Mouse (Mus musculus) forebrain, embryonic 16.5 days (tissue): ENCODE data around the gene Phox2a. TPM values are rescaled to one million over a fixed set of nuclear protein-coding genes. Genes with fewer than 3 reads are reported as not detected.

Source experiments
- ATAC-seq: fragments of 200-750 bp; cut with Nextera tagmentation; 2 replicates; pipeline ENCODE4 v1.8.0; 2017; ENCODE audit warnings: mild to moderate bottlenecking, moderate library complexity
- H3K27ac ChIP-seq: fragments of 300-500 bp; sonication (generic); 2 replicates; pipeline ENCODE4 v1.5.1; 2014; ENCODE audit warnings: low read length, control low read depth
- H3K27me3 ChIP-seq: fragments of 300-500 bp; sonication (generic); replicated peaks from 2 replicates; pipeline ENCODE4 v1.6.1; 2014; ENCODE audit warnings: low read length; ENCODE audit not compliant: control insufficient read depth, insufficient read depth
- H3K36me3 ChIP-seq: fragments of 300-500 bp; sonication (generic); 2 replicates; pipeline ENCODE4 v1.6.1; 2014; ENCODE audit not compliant: control insufficient read depth, insufficient read depth
- H3K4me1 ChIP-seq: fragments of 300-500 bp; sonication (generic); replicated peaks from 2 replicates; pipeline ENCODE4 v1.6.1; 2014; ENCODE audit warnings: low read length; ENCODE audit not compliant: control insufficient read depth, insufficient read depth
- H3K4me2 ChIP-seq: fragments of 300-500 bp; sonication (generic); 2 replicates; pipeline ENCODE4 v1.6.1; 2014; ENCODE audit warnings: mild to moderate bottlenecking, low read length, control low read depth
- H3K4me3 ChIP-seq: fragments of 300-500 bp; sonication (generic); replicated peaks from 2 replicates; pipeline ENCODE4 v1.5.1; 2014; ENCODE audit warnings: mild to moderate bottlenecking, low read length, control low read depth
- H3K9ac ChIP-seq: fragments of 300-500 bp; sonication (generic); replicated peaks from 2 replicates; pipeline ENCODE4 v1.6.1; 2014; ENCODE audit warnings: low read depth, low read length, control low read depth
- H3K9me3 ChIP-seq: fragments of 300-500 bp; sonication (generic); 2 replicates; pipeline ENCODE4 v1.6.1; 2016; ENCODE audit warnings: low read length; ENCODE audit not compliant: control insufficient read depth
- WGBS: fragments of 180-500 bp; shearing (Covaris S2); extraction: QIAGEN DNeasy Blood & Tissue Kit; methylation state at CpG from one replicate; pipeline ENCODE4 v1.1.7; 2014; 5-methylcytosine and 5-hydroxymethylcytosine counted together
- polyA plus RNA-seq: library from polyadenylated mRNA; unstranded; fragments of >200 nt; fragmentation: Nextera tagmentation; extraction: Ambion mirVana; gene quantifications from 2 replicates; pipeline ENCODE4 v1.2.1, GENCODE M21; 2015

The Phox2a gene
- polyA plus RNA-seq, 1 experiment from 2014 or later = not detected

GRCm38 (mm10) chr7:101858362-101858761 lies 40.2 kb downstream of the Phox2a start:
- no peak for ATAC-seq

GRCm38 (mm10) chr7:101860978-101861377 lies 42.9 kb downstream of the Phox2a start:
- ATAC-seq = no peak
- no peak overlapping the region for H3K4me2 ChIP-seq

More at GRCm38 (mm10) chr7:101858362-101858761, 40.2 kb downstream of the Phox2a start:
- Histone ChIP-seq H3K27ac (no peak overlapping the region), H3K36me3 (no peaks in the 10 kb centered on the region), H3K27me3 (no peaks in the 10 kb centered on the region), H3K9ac (no peak overlapping the region), H3K9me3 (no peaks in the 10 kb centered on the region), H3K4me1 (no peaks in the 10 kb centered on the region), H3K4me2 (no peak overlapping the region), H3K4me3 (no peak overlapping the region)
- WGBS = 77% methylated on average over 9 of the region's 9 CpGs

GRCm38 (mm10) chr7:101862291-101862690 lies 44.2 kb downstream of the Phox2a start:
- H3K27me3 ChIP-seq = no peaks in the 10 kb centered on the region
- no peak overlapping the region for H3K27ac ChIP-seq
- H3K4me2 ChIP-seq = no peak overlapping the region
- 61% methylated on average over 3 of the region's 3 CpGs for WGBS
- H3K9ac ChIP-seq = no peak overlapping the region
- H3K4me1 ChIP-seq = no peaks in the 10 kb centered on the region
- H3K36me3 ChIP-seq = no peaks in the 10 kb centered on the region
- H3K9me3 ChIP-seq = no peaks in the 10 kb centered on the region
- no peak for ATAC-seq
- no peak overlapping the region for H3K4me3 ChIP-seq

More at GRCm38 (mm10) chr7:101860978-101861377, 42.9 kb downstream of the Phox2a start:
- H3K27ac ChIP-seq = no peak overlapping the region
- no peaks in the 10 kb centered on the region for H3K9me3 ChIP-seq
- no peak overlapping the region for H3K9ac ChIP-seq
- H3K36me3 ChIP-seq = no peaks in the 10 kb centered on the region
- no peaks in the 10 kb centered on the region for H3K4me1 ChIP-seq
- no peak overlapping the region for H3K4me3 ChIP-seq
- no peaks in the 10 kb centered on the region for H3K27me3 ChIP-seq

GRCm38 (mm10) chr7:101863415-101863814 lies 45.3 kb downstream of the Phox2a start, which contains the start of gene Anapc15:
Anapc15 (plus strand) TSS chr7:101863715.
- H3K4me2 ChIP-seq = no peak within 1 kb of the TSS
- no peaks in the 10 kb centered on the region for H3K9me3 ChIP-seq
- H3K27ac ChIP-seq = no peak within 1 kb of the TSS
- 85% methylated on average over 3 of the region's 3 CpGs for WGBS
- H3K36me3 ChIP-seq = no peaks in the 10 kb centered on the region
- no peaks in the 10 kb centered on the region for H3K27me3 ChIP-seq
- H3K4me3 ChIP-seq = no peak within 1 kb of the TSS
- no peaks in the 10 kb centered on the region for H3K4me1 ChIP-seq
- no peak for ATAC-seq
- H3K9ac ChIP-seq = no peak within 1 kb of the TSS

GRCm38 (mm10) chr7:101866491-101867265 lies 48.6 kb downstream of the Phox2a start:
- ATAC-seq = no peak
- WGBS = 76% methylated on average over 11 of the region's 11 CpGs
- H3K4me2 ChIP-seq = no peak overlapping the region
- H3K27ac ChIP-seq = no peak overlapping the region
- H3K27me3 ChIP-seq = no peaks in the 10 kb centered on the region
- H3K36me3 ChIP-seq = no peaks in the 10 kb centered on the region
- no peaks in the 10 kb centered on the region for H3K9me3 ChIP-seq
- no peak overlapping the region for H3K4me3 ChIP-seq
- H3K9ac ChIP-seq = no peak overlapping the region
- no peaks in the 10 kb centered on the region for H3K4me1 ChIP-seq

- no peak overlapping the region for H3K4me2 ChIP-seq
- no peaks in the 10 kb centered on the region for H3K4me1 ChIP-seq
- no peak overlapping the region for H3K27ac ChIP-seq
- 97% methylated on average over 4 of the region's 4 CpGs for WGBS
- no peaks in the 10 kb centered on the region for H3K27me3 ChIP-seq
- no peaks in the 10 kb centered on the region for H3K9me3 ChIP-seq
- no peak for ATAC-seq
- no peaks in the 10 kb centered on the region for H3K36me3 ChIP-seq
- no peak overlapping the region for H3K9ac ChIP-seq
- no peak overlapping the region for H3K4me3 ChIP-seq
Observed at GRCm38 (mm10) chr7:101867482-101867881, 49.4 kb downstream of the Phox2a start.

- H3K9me3 ChIP-seq = no peaks in the 10 kb centered on the region
- no peak overlapping the region for H3K9ac ChIP-seq
- ATAC-seq = no peak
- no peaks in the 10 kb centered on the region for H3K4me1 ChIP-seq
- H3K4me2 ChIP-seq = no peak overlapping the region
- WGBS = 48% methylated on average over 13 of the region's 13 CpGs
- no peaks in the 10 kb centered on the region for H3K36me3 ChIP-seq
- H3K4me3 ChIP-seq = no peak overlapping the region
- H3K27me3 ChIP-seq = no peaks in the 10 kb centered on the region
- no peak overlapping the region for H3K27ac ChIP-seq
Observed at GRCm38 (mm10) chr7:101868241-101869162, 50.4 kb downstream of the Phox2a start.

GRCm38 (mm10) chr7:101869163-101869500 lies 51.0 kb downstream of the Phox2a start:
- 41% methylated on average over 7 of the region's 7 CpGs for WGBS
- Histone ChIP-seq H3K27ac (no peak overlapping the region), H3K4me1 (no peaks in the 10 kb centered on the region), H3K9me3 (no peaks in the 10 kb centered on the region), H3K9ac (no peak overlapping the region), H3K4me3 (no peak overlapping the region), H3K36me3 (no peaks in the 10 kb centered on the region), H3K4me2 (no peak overlapping the region), H3K27me3 (no peaks in the 10 kb centered on the region)
- ATAC-seq = no peak

GRCm38 (mm10) chr7:101870629-101871028 lies 52.5 kb downstream of the Phox2a start, which contains the start of gene Folr1:
Folr1 (minus strand) TSS chr7:101870788.
- Histone ChIP-seq H3K36me3 (no peaks in the 10 kb centered on the region), H3K9me3 (no peaks in the 10 kb centered on the region), H3K9ac (no peak within 1 kb of the TSS), H3K4me3 (no peak within 1 kb of the TSS), H3K27ac (no peak within 1 kb of the TSS), H3K4me1 (no peaks in the 10 kb centered on the region), H3K4me2 (no peak within 1 kb of the TSS), H3K27me3 (no peaks in the 10 kb centered on the region)
- no peak for ATAC-seq
- WGBS = 82% methylated on average over 2 of the region's 2 CpGs
